Mouse (Mus musculus) lung, embryonic 14.5 days (tissue): ENCODE measurements at regions not wholly inside any gene's neighbourhood (a gene's known extent, or its start where the extent isn't known, plus 50 kb on each side); places are given as distances from the start of the nearest gene placed in this dataset.

Source experiments
- ATAC-seq: fragments of 200-750 bp; cut with Nextera tagmentation; 2 replicates; pipeline ENCODE4 v1.8.0; 2017; ENCODE audit warnings: mild to moderate bottlenecking, moderate TSS enrichment, moderate library complexity; ENCODE audit not compliant: insufficient read depth
- DNase-seq: peaks from one replicate; pipeline ENCODE4 v3.0.0-alpha.2; 2015
- H3K27ac ChIP-seq: fragments of 300-500 bp; sonication (generic); 2 replicates; pipeline ENCODE4 v1.5.1; 2014; ENCODE audit warnings: low read depth, mild to moderate bottlenecking, moderate library complexity
- H3K27me3 ChIP-seq: fragments of 300-500 bp; sonication (generic); 2 replicates; pipeline ENCODE4 v1.6.1; 2014; ENCODE audit warnings: low read length, control low read depth; ENCODE audit not compliant: insufficient read depth
- H3K36me3 ChIP-seq: fragments of 300-500 bp; sonication (generic); 2 replicates; pipeline ENCODE4 v1.6.1; 2014; ENCODE audit warnings: control low read depth; ENCODE audit not compliant: insufficient read depth
- H3K4me1 ChIP-seq: fragments of 300-500 bp; sonication (generic); 2 replicates; pipeline ENCODE4 v1.6.1; 2014; ENCODE audit warnings: antibody characterized with exemption, control low read depth; ENCODE audit not compliant: insufficient read depth
- H3K4me2 ChIP-seq: fragments of 300-500 bp; sonication (generic); 2 replicates; pipeline ENCODE4 v1.6.1; 2014; ENCODE audit warnings: mild to moderate bottlenecking
- H3K4me3 ChIP-seq: fragments of 300-500 bp; sonication (generic); 2 replicates; pipeline ENCODE4 v1.5.1; 2014; ENCODE audit warnings: low read depth, low read length
- H3K9ac ChIP-seq: fragments of 300-500 bp; sonication (generic); 2 replicates; pipeline ENCODE4 v1.6.1; 2014
- H3K9me3 ChIP-seq: fragments of 300-500 bp; sonication (generic); 2 replicates; pipeline ENCODE4 v1.6.1; 2016; ENCODE audit warnings: low read depth, low read length, control low read depth
- CTCF ChIP-seq: IDR thresholded peaks from 2 replicates; pipeline ENCODE4 v1.5.1; 2016; ENCODE audit warnings: antibody characterized with exemption, low read depth
- WGBS: fragments of 180-500 bp; shearing (Covaris S2); extraction: QIAGEN DNeasy Blood & Tissue Kit; methylation state at CpG from one replicate; pipeline ENCODE4 v1.1.7; 2014; 5-methylcytosine and 5-hydroxymethylcytosine counted together

DNA sequence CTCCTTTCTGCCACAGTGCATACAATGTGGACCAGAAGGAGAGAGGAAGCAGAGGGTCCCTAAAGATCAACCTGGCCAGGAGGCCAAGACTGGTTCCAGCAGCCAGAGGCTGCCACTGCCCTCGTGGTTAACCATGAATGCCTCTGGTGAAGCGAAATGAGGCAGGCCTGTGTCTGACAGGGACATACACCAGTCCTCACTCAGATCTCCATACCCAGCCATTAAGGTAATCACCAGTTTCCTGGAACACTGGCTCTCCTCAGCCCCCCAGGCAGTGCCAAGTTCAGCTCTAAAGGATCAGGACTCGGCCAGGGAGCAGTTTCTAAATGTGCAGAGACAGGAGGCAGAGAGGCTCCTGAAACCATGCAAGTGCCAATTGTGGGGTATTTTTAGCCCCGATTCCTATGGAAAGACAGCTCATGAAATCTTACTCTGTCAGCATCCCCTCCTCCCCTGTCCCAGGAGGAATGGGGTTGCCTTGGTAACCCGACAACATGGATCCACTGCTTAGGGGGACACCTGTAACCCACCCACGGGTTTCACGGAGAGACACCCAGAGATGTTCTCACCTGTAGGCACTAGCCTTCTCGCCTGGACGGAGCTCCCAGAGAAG lies 103.6 kb downstream of the Ier5 start:
- no peaks in the 10 kb centered on the region for H3K36me3 ChIP-seq
- no peak overlapping the region for H3K4me3 ChIP-seq
- no peak for DNase-seq
- H3K4me2 ChIP-seq: no peak overlapping the region
- H3K27me3 ChIP-seq: no peaks in the 10 kb centered on the region
- H3K9ac ChIP-seq: no peak overlapping the region
- H3K27ac ChIP-seq: no peak overlapping the region
- no peak for ATAC-seq
- H3K9me3 ChIP-seq: no peaks in the 10 kb centered on the region
- no peak for TF ChIP-seq CTCF
- no peaks in the 10 kb centered on the region for H3K4me1 ChIP-seq
- WGBS: 70% methylated on average over 9 of the region's 9 CpGs

DNA sequence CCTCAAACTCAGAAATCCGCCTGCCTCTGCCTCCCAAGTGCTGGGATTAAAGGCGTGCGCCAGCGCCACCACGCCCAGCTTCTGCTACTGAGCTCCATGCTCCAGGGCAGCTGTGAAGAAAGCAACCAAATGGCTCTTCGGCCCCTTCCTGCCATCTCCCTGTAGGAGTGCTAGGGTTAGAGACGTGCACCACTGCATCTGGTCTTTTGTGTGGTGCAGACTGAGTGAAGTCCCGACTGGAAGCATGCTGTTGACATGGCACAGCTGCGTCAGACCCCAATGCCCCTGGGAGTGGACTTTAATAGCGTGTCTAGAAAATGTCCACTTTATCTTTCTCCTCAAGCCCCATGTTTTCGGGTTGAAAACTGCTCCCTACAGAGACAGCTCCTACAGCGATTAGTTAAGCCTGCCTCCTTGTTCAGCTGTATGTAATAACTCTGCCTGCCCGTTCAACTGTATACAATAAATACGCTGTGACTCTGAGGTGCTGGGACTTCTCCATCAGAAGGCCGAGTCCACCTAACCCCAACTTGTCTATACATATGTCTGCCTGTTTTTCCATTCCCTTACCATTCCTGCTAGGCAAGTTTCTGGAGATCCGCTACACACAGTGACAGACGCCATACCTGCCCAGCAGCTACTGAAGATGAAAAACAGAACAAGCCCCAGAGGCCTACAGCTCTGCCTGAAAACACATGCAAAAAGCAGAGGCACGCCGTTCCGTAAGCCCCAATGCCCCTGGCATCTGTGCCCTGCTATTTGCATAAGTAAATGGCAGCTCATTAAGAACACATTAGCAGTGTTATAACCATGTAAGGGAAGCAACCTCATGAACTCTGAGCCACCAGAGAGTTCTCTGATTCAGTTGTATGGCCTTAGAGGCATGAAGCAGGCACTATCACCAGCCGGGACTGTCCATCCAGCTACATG lies 105.2 kb downstream of the Ier5 start:
- no peak overlapping the region for H3K4me2 ChIP-seq
- no peak overlapping the region for H3K9ac ChIP-seq
- H3K36me3 ChIP-seq: no peaks in the 10 kb centered on the region
- H3K27ac ChIP-seq: no peak overlapping the region
- WGBS: 78% methylated on average over 21 of the region's 21 CpGs
- H3K4me1 ChIP-seq: no peaks in the 10 kb centered on the region
- H3K4me3 ChIP-seq: no peak overlapping the region
- TF ChIP-seq CTCF: no peak
- H3K27me3 ChIP-seq: no peaks in the 10 kb centered on the region
- no peaks in the 10 kb centered on the region for H3K9me3 ChIP-seq
- DNase-seq: no peak
- ATAC-seq: no peak

GRCm38 (mm10) chr1:154983325-154983724 lies 99.0 kb upstream of the Cacna1e start:
- 40% methylated on average over 7 of the region's 7 CpGs for WGBS
- H3K4me3 ChIP-seq: no peak overlapping the region
- no peak for ATAC-seq

GRCm38 (mm10) chr1:154982836-154983235 lies 98.5 kb upstream of the Cacna1e start:
- Histone ChIP-seq H3K27me3 (no peaks in the 10 kb centered on the region), H3K9ac (no peak overlapping the region), H3K4me2 (no peak overlapping the region), H3K9me3 (no peaks in the 10 kb centered on the region), H3K4me1 (no peaks in the 10 kb centered on the region), H3K36me3 (no peaks in the 10 kb centered on the region), H3K4me3 (no peak overlapping the region), H3K27ac (no peak overlapping the region)
- ATAC-seq: no peak
- TF ChIP-seq CTCF: no peak
- no peak for DNase-seq
- WGBS: 88% methylated on average over 9 of the region's 9 CpGs

More at GRCm38 (mm10) chr1:154983325-154983724, 99.0 kb upstream of the Cacna1e start:
- Histone ChIP-seq H3K36me3 (no peaks in the 10 kb centered on the region), H3K27me3 (no peaks in the 10 kb centered on the region), H3K9me3 (no peaks in the 10 kb centered on the region), H3K4me2 (no peak overlapping the region), H3K27ac (no peak overlapping the region), H3K4me1 (no peaks in the 10 kb centered on the region), H3K9ac (no peak overlapping the region)
- 0 out of 2 replicates have a peak, but pooled peaks have one; percentile 14 for TF ChIP-seq CTCF
- DNase-seq: no peak

GRCm38 (mm10) chr1:154981687-154982086 lies 97.4 kb upstream of the Cacna1e start:
- H3K9me3 ChIP-seq: no peaks in the 10 kb centered on the region
- no peak for TF ChIP-seq CTCF
- H3K4me1 ChIP-seq: no peaks in the 10 kb centered on the region
- ATAC-seq (no peak), DNase-seq (no peak)
- H3K27ac ChIP-seq: no peak overlapping the region
- H3K36me3 ChIP-seq: no peaks in the 10 kb centered on the region
- H3K9ac ChIP-seq: no peak overlapping the region
- no peak overlapping the region for H3K4me3 ChIP-seq
- no peaks in the 10 kb centered on the region for H3K27me3 ChIP-seq
- 81% methylated on average over 8 of the region's 8 CpGs for WGBS
- H3K4me2 ChIP-seq: no peak overlapping the region

GRCm38 (mm10) chr1:154975732-154976131 lies 91.4 kb upstream of the Cacna1e start:
- TF ChIP-seq CTCF: no peak

DNA sequence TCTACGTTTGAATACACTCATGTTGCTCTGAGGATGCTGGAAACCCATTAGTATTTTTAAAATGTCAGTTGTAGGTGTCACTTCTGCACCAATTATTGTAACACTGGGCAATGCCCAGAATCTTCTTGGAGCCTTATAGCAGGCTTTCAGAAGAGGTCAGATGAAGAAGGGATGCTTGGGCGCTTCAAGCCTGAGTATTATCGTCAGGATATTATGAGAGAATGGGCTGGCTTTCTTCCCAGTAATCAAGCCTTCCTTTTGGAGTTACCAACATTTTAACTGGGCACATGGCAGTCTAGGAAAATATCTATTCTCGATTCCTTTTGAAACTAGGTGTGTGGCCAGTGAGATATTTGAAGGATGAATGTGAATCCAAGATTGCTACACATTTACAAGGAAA lies 77.0 kb upstream of the Cacna1e start:
- no peaks in the 10 kb centered on the region for H3K27me3 ChIP-seq
- H3K36me3 ChIP-seq: no peaks in the 10 kb centered on the region
- H3K4me2 ChIP-seq: no peak overlapping the region
- H3K9me3 ChIP-seq: no peaks in the 10 kb centered on the region
- H3K4me3 ChIP-seq: no peak overlapping the region
- DNase-seq: no peak
- ATAC-seq: no peak
- no peak overlapping the region for H3K9ac ChIP-seq
- 71% methylated on average over 4 of the region's 4 CpGs for WGBS
- H3K4me1 ChIP-seq: no peaks in the 10 kb centered on the region
- TF ChIP-seq CTCF: no peak
- H3K27ac ChIP-seq: no peak overlapping the region

More at GRCm38 (mm10) chr1:154975732-154976131, 91.4 kb upstream of the Cacna1e start:
- WGBS: 75% methylated on average over 4 of the region's 4 CpGs
- Histone ChIP-seq H3K4me2 (no peak overlapping the region), H3K36me3 (no peaks in the 10 kb centered on the region), H3K27me3 (no peaks in the 10 kb centered on the region), H3K9ac (no peak overlapping the region), H3K27ac (no peak overlapping the region), H3K9me3 (no peaks in the 10 kb centered on the region), H3K4me1 (no peaks in the 10 kb centered on the region), H3K4me3 (no peak overlapping the region)
- no peak for ATAC-seq
- DNase-seq: no peak
